Mouse (Mus musculus) stomach, embryonic 14.5 days (tissue): ENCODE measurements around the gene Ndrg3. TPM values are rescaled to one million over a fixed set of nuclear protein-coding genes. Genes with fewer than 3 reads are reported as not detected.

Source experiments
- polyA plus RNA-seq: library from polyadenylated mRNA; unstranded; fragments of >200 nt; fragmentation: Nextera tagmentation; extraction: Ambion mirVana; gene quantifications from 2 replicates; pipeline ENCODE4 v1.2.1, GENCODE M21; 2014

The Ndrg3 gene
- polyA plus RNA-seq, 1 experiment from 2014 or later: 44.4 TPM

Other genes with a start within 250 kb of the Ndrg3 start
- 1,732 and 1,736 TPM in 2 replicates for gene Myl9, start 216.6 kb downstream of the Ndrg3 start, polyA plus RNA-seq
- gene Tgif2, start 152.0 kb downstream of the Ndrg3 start, polyA plus RNA-seq: 67.1 and 73.7 TPM in 2 replicates
- gene 4930518I15Rik, start 134.1 kb downstream of the Ndrg3 start, polyA plus RNA-seq: 8.0 and 9.1 TPM in 2 replicates
- 189 and 202 TPM in 2 replicates for gene Rab5if, start 128.9 kb downstream of the Ndrg3 start, polyA plus RNA-seq
- 0.22 and 0.28 TPM in 2 replicates for gene Sla2, start 104.9 kb downstream of the Ndrg3 start, polyA plus RNA-seq
- gene Dsn1, start 15.1 kb upstream of the Ndrg3 start, polyA plus RNA-seq: 36.4 and 38.7 TPM in 2 replicates
- gene Soga1, start 87.2 kb upstream of the Ndrg3 start, polyA plus RNA-seq: 7.3 and 8.1 TPM in 2 replicates
- gene Tldc2, start 95.0 kb upstream of the Ndrg3 start, polyA plus RNA-seq: not detected in 2 replicates
- 30.6 and 32.5 TPM in 2 replicates for gene Samhd1, start 143.2 kb upstream of the Ndrg3 start, polyA plus RNA-seq
- gene Rbl1, start 212.5 kb upstream of the Ndrg3 start, polyA plus RNA-seq: 30.5 and 30.7 TPM in 2 replicates